Mouse (Mus musculus) ES-Bruce4 (cell line): ENCODE data around the gene Mtf1.

Experiments used
- CTCF ChIP-seq: IDR thresholded peaks from one replicate; pipeline ENCODE4 v1.8.1; 2011; ENCODE audit warnings: low read depth, low read length
- EP300 ChIP-seq: IDR thresholded peaks from 2 replicates; pipeline ENCODE4 v1.6.1; 2011; ENCODE audit warnings: low read depth, low read length; ENCODE audit not compliant: insufficient read depth
- POLR2A ChIP-seq: IDR thresholded peaks from one replicate; pipeline ENCODE4 v1.8.1; 2011; ENCODE audit warnings: low read length; ENCODE audit not compliant: insufficient read depth

DNA sequence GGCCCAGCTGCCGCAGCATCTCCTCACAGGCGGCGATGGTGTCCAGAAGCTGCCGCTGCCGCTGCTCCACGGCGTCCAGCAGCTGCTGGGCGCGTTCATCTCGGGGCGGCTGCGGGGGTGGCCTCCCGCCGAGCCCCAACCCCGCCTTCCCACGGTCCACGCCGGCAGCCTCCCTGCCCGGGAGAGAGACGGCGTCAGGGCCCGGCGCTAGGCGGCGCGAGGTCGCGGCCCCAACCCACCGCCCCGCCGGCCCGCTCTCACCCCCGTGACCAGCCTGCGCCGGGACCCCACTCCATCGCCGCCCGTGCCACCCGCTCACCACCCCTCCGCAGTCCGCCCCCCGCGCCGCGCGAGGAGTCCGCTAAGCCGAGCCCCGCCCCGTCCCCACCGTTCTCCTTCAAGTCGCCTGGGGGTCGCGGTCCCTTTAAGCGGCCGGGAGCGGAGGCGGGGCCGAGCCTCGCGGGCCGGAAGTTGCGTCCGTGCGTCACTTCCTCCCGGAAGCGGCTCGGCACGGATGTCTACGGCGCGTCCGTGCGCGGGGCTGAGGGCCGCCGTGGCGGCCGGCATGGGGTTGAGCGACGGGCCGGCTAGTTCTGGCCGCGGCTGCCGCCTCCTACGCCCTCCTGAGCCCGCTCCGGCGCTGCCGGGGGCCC is 48.5 kb downstream of the Mtf1 start, which contains the start of gene Yrdc:
- TF ChIP-seq CTCF (no peak), POLR2A (no peak), EP300 (no peak)
